Mouse (Mus musculus): ENCODE data around the gene Dbp.

The Dbp gene

GRCm38 (mm10) chr7:45725713-45726112 is 20.8 kb downstream of the Dbp start, which contains the start of gene Spaca4:
Spaca4 (minus strand) TSS chr7:45725813.
- no peak for DNase-seq (ENCODE audit: low read depth)

DNA sequence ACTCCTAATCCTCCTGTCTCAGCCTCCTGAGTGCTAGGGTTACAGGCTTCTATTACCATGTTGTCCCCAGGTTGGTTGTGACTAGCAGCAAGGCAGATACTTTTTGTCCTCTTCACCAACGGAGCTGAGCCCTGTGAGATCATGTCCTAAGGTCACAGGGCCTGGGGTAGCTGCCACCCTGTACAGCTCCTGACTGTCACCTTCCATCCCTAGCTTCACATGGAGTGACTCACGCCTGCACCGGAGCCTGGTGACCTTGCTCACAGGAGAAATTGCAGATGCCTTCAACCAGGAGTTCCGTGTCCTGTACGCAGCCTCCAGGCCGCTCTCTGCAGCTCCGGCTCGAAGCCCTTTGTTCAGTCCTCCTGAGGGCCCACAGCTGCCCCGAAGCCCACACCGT is 21.5 kb downstream of the Dbp start:
- DNase-seq (ENCODE audit: low read depth): no peak

- no peak for DNase-seq (ENCODE audit: low read depth)
Measured at GRCm38 (mm10) chr7:45727625-45728024, 22.7 kb downstream of the Dbp start.

GRCm38 (mm10) chr7:45730727-45731431 is 26.0 kb downstream of the Dbp start:
- peak; percentile 48 for DNase-seq (ENCODE audit: low read depth)

- DNase-seq (ENCODE audit: low read depth): peak; percentile 89
Measured at GRCm38 (mm10) chr7:45733477-45733876, 28.6 kb downstream of the Dbp start.

- DNase-seq (ENCODE audit: low read depth): peak; percentile 96
Measured at GRCm38 (mm10) chr7:45739162-45739763, 34.4 kb downstream of the Dbp start.

DNA sequence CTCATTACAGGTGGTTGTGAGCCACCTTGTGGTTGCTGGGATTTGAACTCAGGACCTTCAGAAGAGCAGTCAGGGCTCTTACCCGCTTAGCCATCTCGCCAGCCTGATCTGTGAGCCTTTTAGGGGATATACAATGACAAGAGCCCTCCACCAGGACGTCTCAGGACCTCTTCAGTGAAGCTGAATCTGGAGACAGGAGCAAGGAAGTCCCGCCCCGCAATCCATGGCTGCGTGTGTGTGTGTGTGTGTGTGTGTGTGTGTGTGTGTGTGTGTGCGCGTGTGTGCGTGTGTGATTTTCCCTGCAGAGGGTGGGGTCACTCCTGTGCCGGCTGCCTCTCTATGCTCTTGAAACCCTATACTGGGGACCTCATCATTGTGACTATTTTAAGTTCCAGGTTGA is 34.9 kb downstream of the Dbp start:
- peak; percentile 61 for DNase-seq (ENCODE audit: low read depth)

GRCm38 (mm10) chr7:45741308-45741707 is 36.4 kb downstream of the Dbp start:
- no peak for DNase-seq (ENCODE audit: low read depth)

GRCm38 (mm10) chr7:45741777-45742176 is 36.9 kb downstream of the Dbp start:
- DNase-seq (ENCODE audit: low read depth): peak; percentile 87

DNA sequence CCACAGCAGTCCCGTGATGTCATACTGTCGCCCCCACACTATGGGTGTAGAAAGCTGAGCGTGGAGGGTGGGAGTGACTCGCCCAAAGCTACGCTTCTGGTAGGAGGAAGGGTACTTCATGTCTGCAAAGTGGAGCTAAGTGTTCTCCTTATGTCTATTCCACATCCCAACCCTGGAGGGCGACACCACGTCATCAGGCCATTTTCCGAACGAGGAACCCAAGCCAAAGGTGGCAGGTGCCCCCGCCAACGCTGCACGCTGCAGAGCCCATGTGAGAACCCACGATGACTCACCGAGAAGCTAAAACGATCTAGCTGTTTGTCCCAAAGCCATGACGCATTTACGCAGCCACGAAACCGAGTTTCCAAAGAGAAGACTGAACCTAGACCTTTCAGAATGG is 37.5 kb downstream of the Dbp start:
- DNase-seq (ENCODE audit: low read depth): peak; percentile 84

GRCm38 (mm10) chr7:45744387-45744786 is 39.5 kb downstream of the Dbp start:
- peak; percentile 73 for DNase-seq (ENCODE audit: low read depth)

DNA sequence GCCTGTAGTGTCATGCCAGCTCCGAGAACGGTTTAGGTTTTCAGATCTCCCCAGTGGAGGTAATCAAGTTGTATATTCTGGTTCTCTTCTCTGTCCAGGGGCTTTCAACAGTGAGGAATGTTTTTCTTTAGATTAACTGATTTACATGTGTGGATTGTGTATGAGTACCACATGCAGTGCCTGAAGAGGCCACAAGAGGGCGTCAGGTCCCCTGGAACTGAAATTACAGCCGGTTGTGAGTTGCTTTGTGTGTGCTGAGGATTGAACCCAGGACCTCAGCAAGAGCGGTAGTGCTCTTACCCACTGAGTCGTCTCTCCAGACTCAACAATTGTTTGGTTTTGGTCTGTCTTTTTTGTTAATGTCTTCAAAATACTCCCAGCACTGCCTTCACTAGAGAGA is 41.6 kb downstream of the Dbp start:
- peak; percentile 54 for DNase-seq (ENCODE audit: low read depth)

- no peak for DNase-seq (ENCODE audit: low read depth)
Measured at GRCm38 (mm10) chr7:45747450-45747849, 42.6 kb downstream of the Dbp start.

DNA sequence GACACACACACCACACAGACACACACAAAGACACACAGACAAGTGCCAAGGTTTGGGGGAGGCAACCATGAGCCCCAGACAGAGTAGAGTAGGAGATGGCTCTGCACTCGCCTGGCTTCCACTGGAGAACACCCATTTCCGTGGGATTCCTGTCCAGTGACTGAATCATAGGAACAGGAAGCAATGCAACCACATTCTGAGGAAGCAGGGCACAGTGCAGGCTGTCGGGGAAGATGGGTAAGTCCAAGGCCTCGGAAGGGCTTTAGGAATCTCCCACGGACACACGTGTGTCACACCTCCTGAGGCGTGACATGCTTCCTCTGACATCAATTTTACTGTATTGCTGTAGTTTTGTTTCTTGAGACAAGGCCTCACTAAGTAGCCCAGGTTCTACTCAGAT is 43.2 kb downstream of the Dbp start:
- DNase-seq (ENCODE audit: low read depth): no peak

- DNase-seq (ENCODE audit: low read depth): no peak
Measured at GRCm38 (mm10) chr7:45749401-45749800, 44.5 kb downstream of the Dbp start.

DNA sequence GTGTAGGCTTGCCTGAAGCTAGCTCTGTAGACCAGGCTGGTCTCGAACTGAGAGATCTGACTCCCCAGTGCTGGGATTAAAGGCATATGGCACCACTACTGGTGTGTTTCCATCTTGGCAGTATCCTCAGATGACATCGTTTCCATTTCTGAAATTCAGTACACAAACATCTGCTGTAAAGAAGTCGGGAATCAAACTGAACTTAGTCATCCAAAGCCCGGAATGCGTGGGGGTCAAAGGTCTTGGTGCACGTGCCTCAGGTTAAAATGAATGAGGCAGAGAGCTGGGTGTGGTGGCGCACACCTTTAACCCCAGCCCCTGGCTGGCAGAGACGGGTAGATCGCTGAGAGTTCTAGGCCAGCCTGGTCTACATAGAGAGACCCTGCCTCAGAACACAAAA is 45.3 kb downstream of the Dbp start:
- DNase-seq (ENCODE audit: low read depth): no peak

GRCm38 (mm10) chr7:45755703-45756102 is 50.8 kb downstream of the Dbp start:
- no peak for DNase-seq (ENCODE audit: low read depth)

- no peak for DNase-seq (ENCODE audit: low read depth)
Measured at GRCm38 (mm10) chr7:45759400-45759799, 54.5 kb downstream of the Dbp start.

Measured in naive thymus-derived CD4-positive, alpha-beta T cell, adult 2 months (primary cell).